Mouse (Mus musculus) neural tube, embryonic 12.5 days (tissue): ENCODE results near the gene Fbln1. TPM values are rescaled to one million over a fixed set of nuclear protein-coding genes. Genes with fewer than 3 reads are reported as not detected.

Source experiments
- ATAC-seq: fragments of 200-750 bp; cut with Nextera tagmentation; 2 replicates; pipeline ENCODE4 v1.8.0; 2017; ENCODE audit warnings: low read depth, mild to moderate bottlenecking, moderate TSS enrichment, moderate library complexity; ENCODE audit not compliant: low FRiP score
- H3K27ac ChIP-seq: fragments of 300-500 bp; sonication (generic); 2 replicates; pipeline ENCODE4 v1.5.1; 2016
- H3K27me3 ChIP-seq: fragments of 300-500 bp; sonication (generic); replicated peaks from 2 replicates; pipeline ENCODE4 v1.6.1; 2016; ENCODE audit warnings: mild to moderate bottlenecking
- H3K36me3 ChIP-seq: fragments of 300-500 bp; sonication (generic); 2 replicates; pipeline ENCODE4 v1.6.1; 2016; ENCODE audit warnings: mild to moderate bottlenecking
- H3K4me1 ChIP-seq: fragments of 300-500 bp; sonication (generic); 2 replicates; pipeline ENCODE4 v1.6.1; 2016
- H3K4me2 ChIP-seq: fragments of 300-500 bp; sonication (generic); replicated peaks from 2 replicates; pipeline ENCODE4 v1.6.1; 2016; ENCODE audit warnings: mild to moderate bottlenecking
- H3K4me3 ChIP-seq: fragments of 300-500 bp; sonication (generic); 2 replicates; pipeline ENCODE4 v1.5.1; 2016
- H3K9ac ChIP-seq: fragments of 300-500 bp; sonication (generic); 2 replicates; pipeline ENCODE4 v1.6.1; 2016; ENCODE audit warnings: mild to moderate bottlenecking
- H3K9me3 ChIP-seq: fragments of 300-500 bp; sonication (generic); 2 replicates; pipeline ENCODE4 v1.6.1; 2016; ENCODE audit warnings: mild to moderate bottlenecking
- WGBS: fragments of 180-500 bp; shearing (Covaris S2); methylation state at CpG from one replicate; pipeline ENCODE4 v1.1.7; 2016; 5-methylcytosine and 5-hydroxymethylcytosine counted together
- polyA plus RNA-seq: library from polyadenylated mRNA; unstranded; fragments of >200 nt; fragmentation: Nextera tagmentation; extraction: Ambion mirVana; gene quantifications from 2 replicates; pipeline ENCODE4 v1.2.1, GENCODE M21; 2016

The Fbln1 gene
- polyA plus RNA-seq: 102 and 108 TPM in 2 replicates

DNA sequence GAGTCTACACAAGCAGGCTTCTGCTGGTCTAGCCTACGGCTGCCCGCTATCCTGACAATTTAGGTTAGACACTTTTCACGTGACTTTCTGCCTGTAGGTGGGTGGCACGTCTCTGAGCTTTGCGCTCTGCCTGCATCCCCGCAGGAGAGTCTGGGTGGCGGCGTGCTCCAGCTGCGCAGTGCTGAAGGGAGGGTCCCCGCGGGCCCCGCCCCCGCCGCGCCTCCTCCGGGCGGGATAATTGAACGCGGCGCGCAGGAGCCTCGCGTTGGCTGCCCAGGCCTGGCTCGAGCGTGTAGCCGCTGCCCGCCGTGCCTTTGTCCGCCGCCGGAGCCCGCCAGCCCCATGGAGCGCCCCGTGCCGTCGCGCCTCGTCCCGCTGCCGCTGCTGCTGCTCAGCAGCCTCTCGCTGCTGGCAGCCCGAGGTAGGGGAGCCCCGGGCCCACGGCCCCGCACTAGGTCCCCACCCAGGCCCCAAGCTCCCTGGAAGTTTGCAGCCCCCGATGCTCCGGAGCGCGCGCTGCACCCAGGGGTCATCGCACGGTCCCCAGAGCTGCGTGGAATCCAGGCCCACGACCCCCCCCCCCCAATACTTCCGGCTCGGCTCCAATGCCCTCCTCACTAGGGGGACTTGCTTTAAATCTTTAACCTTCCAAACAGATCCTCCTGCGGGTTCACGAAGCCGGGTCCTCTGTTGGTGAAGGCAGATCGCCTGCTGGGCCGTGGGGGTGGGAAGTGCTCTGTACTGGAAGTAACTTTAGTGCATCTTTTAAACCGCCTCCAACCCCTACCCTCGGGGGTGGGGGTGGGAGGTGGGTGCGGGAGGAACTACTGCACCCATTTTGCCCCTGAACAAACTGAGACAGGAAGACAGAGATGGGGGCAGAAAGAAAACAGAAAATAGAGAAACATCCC lies at the start of gene Fbln1:
TSS of gene Fbln1 (plus strand) at position 158 of the 911 bp plus-strand sequence.
- Histone ChIP-seq H3K27ac (no peak within 1 kb of the TSS), H3K27me3 (peaks cover 5% of the 10 kb centered on the region; the same call in 1 of the 2 replicates), H3K36me3 (peaks cover 13% of the 10 kb centered on the region), H3K9ac (peak within 1 kb of the TSS; percentile 69), H3K4me3 (peak within 1 kb of the TSS; percentile 52), H3K4me2 (peak within 1 kb of the TSS; percentile 81), H3K4me1 (peaks cover 22% of the 10 kb centered on the region), H3K9me3 (peaks cover 6% of the 10 kb centered on the region)
- WGBS: under 1% methylated on average over 64 of the region's 64 CpGs
- peak; percentile 89 for ATAC-seq

DNA sequence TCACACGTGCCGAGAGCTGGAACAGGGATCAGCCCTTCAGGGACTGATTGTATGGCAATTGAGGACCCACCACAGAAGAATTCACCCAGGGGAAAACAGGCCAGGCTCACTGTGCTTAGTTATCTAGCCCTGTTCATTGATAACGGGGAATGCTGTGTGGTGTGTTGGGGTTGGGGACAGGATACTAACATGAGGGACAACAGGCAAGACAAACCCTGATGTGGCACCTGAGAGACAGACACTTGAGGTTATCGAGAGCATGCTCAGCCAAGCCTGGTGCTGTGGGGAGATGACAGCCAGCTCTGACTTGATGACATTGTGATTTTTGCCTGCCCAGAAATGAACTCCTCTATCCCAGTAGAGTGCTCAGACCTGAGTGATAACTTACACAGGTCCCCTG lies 49.6 kb upstream of the Fbln1 start:
- H3K27ac ChIP-seq: no peak overlapping the region
- ATAC-seq: no peak

DNA sequence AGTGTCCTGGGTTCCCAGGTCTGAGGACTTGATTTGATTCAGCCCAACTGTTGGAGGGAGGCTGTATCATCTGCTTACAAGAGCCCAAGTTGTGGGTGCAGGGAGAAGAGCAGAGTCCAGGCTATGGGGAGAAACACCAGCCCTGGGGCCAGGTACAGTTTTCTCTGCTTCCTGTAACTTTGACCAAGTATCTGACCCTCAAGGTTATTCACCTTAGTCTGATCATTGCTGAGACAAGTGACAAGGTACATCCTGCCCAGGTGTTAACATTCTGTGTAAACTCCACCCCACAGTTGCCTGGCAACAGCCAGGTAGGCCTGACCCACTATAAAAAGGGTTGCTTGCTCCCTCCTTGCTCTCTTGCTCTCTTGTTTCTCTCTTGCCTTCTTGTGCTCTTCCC lies 44.3 kb upstream of the Fbln1 start:
- Histone ChIP-seq H3K36me3 (no peaks in the 10 kb centered on the region), H3K27me3 (no peaks in the 10 kb centered on the region), H3K4me3 (no peak overlapping the region), H3K9me3 (no peaks in the 10 kb centered on the region), H3K27ac (no peak overlapping the region), H3K4me1 (peaks cover 8% of the 10 kb centered on the region; the same call in 1 of the 2 replicates), H3K9ac (no peak overlapping the region), H3K4me2 (no peak overlapping the region)
- ATAC-seq: no peak

More for the DNA sequence above, 49.6 kb upstream of the Fbln1 start:
- H3K36me3 ChIP-seq: no peaks in the 10 kb centered on the region
- H3K27me3 ChIP-seq: no peaks in the 10 kb centered on the region
- H3K9me3 ChIP-seq: no peaks in the 10 kb centered on the region
- H3K4me3 ChIP-seq: no peak overlapping the region
- no peak overlapping the region for H3K9ac ChIP-seq
- WGBS: 71% methylated on average over 4 of the region's 4 CpGs
- no peak overlapping the region for H3K4me2 ChIP-seq
- H3K4me1 ChIP-seq: no peaks in the 10 kb centered on the region

DNA sequence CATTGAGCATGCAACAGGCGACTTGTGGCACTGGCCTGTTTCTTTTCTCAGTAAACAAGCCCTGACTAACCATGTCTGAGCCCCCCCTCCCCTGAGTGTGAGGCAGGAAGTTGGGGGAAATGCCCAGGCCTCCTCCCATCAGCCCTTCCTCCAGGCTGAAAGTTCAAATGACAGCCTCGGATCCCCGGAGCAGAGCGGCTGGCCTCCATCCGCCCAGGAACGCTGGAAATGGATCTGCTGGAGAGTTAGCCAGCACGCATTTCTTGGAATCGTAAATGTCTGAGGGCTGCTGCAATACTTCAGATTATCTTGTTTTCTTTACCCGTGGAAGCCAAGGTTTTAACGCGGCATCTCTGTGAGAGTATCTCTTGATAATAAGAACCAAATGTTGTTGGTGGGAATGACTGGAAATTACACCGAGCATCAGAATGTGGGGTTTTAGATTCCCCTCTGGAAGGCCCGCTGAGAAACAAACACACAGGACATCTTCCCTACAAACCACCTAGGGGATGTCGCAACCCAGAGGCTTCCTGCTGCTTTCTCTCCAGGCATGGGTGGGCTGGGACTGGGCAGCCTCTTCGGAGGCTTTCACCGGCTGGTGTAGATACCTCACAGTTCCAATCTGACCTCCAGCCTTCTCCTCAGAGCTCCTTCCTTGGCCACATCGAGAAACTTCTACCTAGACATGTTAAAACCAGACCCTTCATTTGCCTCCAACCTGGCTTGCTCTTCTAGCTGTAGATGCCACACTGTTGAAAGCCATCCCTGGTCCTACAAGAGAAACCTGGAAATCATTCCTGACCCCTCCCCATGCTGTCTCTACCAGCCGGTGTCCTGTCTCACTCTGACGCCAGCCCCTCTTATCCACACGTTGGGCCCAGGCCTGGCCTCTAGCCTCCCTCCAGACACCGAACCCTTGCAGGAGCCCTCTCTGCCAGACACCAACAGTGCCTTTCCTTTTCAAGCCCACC lies 42.8 kb upstream of the Fbln1 start:
- H3K36me3 ChIP-seq: no peaks in the 10 kb centered on the region
- 58% methylated on average over 21 of the region's 21 CpGs for WGBS
- H3K9me3 ChIP-seq: no peaks in the 10 kb centered on the region
- H3K27me3 ChIP-seq: no peaks in the 10 kb centered on the region
- no peak for ATAC-seq
- H3K4me2 ChIP-seq: no peak overlapping the region
- no peak overlapping the region for H3K4me3 ChIP-seq
- H3K4me1 ChIP-seq: peaks cover 18% of the 10 kb centered on the region
- no peak overlapping the region for H3K27ac ChIP-seq
- H3K9ac ChIP-seq: no peak overlapping the region

DNA sequence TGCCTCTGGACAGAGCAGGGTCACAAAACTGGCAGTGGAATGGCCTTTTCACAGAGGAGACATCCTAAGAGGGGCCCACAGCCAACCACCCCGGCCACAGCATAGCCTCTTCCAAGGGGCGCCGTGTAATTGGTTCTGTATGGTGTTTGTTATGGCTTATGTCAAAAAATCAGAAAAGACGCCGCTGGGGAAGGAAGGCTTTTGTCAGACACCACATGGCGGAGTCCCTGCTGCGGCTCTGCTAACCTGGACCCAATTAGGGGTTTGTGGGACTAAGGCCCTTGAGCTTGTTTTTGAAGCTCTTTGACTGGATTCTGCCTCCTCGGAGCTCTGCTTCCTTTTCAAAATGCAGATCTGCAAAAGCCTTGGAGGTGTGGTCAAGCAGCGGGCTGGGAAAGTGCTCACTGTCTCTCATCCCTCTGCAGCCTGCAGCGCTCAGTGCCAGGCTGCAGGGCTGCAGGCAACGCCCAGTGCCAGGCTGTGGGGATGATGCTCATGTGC lies 39.3 kb upstream of the Fbln1 start:
- WGBS: 24% methylated on average over 11 of the region's 11 CpGs
- Histone ChIP-seq H3K27me3 (no peaks in the 10 kb centered on the region), H3K9ac (no peak overlapping the region), H3K4me3 (no peak overlapping the region), H3K4me2 (peak overlapping the region; percentile 4; the same call in 1 of the 2 replicates), H3K9me3 (no peaks in the 10 kb centered on the region), H3K27ac (no peak overlapping the region), H3K36me3 (no peaks in the 10 kb centered on the region), H3K4me1 (peaks cover 18% of the 10 kb centered on the region)
- ATAC-seq: no peak

DNA sequence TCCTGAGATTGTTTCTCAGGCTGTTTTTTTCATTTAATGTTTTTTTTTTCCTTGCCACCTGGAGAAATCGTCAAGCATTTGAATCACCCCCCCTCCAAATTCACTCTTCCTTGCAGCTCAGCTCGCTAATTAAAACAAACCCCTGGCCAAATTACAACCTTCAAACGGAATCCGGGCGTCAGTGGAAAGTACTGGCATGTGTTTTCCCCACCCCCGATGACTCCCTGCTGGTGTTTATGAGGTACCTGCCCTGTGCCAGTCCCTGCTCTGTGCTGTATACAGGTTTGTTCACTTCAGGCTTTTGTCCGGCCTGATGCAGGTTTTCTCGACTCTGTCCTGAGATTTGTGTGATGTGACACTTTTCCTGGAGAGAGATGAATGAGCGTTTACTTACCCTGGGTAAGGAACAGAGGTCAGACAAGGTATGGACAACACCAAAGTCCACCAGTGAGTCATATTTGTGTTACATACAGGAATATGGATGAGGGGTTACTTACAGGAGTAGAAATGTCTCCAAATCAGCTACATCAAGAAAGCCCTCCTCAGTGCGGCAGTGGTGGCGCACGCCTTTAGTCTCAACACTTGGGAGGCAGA lies 38.6 kb upstream of the Fbln1 start:
- no peak overlapping the region for H3K9ac ChIP-seq
- ATAC-seq: no peak
- H3K27me3 ChIP-seq: no peaks in the 10 kb centered on the region
- WGBS: 43% methylated on average over 12 of the region's 12 CpGs
- no peak overlapping the region for H3K4me3 ChIP-seq
- H3K4me2 ChIP-seq: no peak overlapping the region
- no peaks in the 10 kb centered on the region for H3K9me3 ChIP-seq
- H3K36me3 ChIP-seq: no peaks in the 10 kb centered on the region
- H3K27ac ChIP-seq: no peak overlapping the region
- H3K4me1 ChIP-seq: peaks cover 18% of the 10 kb centered on the region

DNA sequence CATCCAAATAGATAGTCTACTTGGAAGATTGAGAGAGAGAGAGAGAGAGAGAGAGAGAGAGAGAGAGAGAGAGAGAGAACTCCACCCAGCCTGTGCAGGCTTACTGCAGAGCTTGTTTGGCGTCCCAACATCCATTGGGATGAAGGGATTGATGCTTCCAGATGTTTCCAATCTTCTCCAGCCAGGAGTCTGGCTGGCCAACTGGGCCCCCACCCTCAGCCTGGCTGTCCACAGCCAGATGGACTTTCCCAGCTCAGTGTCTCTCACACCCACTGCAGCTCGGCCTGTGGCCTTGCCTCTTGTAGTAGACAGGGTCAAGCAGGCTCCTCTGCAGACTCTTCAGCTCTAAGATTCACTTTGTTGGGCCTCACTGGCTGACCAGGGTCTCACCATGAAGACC lies 33.7 kb upstream of the Fbln1 start:
- no peak for ATAC-seq
- WGBS: 81% methylated on average over 2 of the region's 2 CpGs
- Histone ChIP-seq H3K27me3 (no peaks in the 10 kb centered on the region), H3K36me3 (no peaks in the 10 kb centered on the region), H3K9me3 (no peaks in the 10 kb centered on the region), H3K4me3 (no peak overlapping the region), H3K4me1 (peaks cover 5% of the 10 kb centered on the region; the same call in 1 of the 2 replicates), H3K27ac (no peak overlapping the region), H3K9ac (no peak overlapping the region), H3K4me2 (no peak overlapping the region)

DNA sequence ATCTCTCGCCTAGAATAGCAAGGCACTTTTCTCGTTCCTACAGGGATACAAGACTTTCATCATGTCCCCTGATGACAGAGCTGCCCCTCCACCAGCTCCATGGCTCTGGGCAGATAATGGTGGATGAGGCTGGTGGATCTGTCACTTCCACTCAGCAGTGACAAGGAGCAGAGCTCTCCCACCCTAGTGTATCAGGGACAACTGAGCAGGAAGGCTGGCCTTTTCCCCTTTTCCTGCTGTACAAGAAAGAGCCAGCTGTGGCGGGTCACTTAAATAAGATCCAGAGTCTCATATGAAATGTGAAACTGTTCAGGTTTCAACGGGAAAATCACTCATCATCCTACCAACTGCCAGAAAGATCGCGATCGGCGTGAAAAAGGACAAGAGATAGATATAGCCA lies 32.3 kb upstream of the Fbln1 start:
- H3K27me3 ChIP-seq: no peaks in the 10 kb centered on the region
- no peaks in the 10 kb centered on the region for H3K4me1 ChIP-seq
- H3K4me2 ChIP-seq: no peak overlapping the region
- no peak overlapping the region for H3K27ac ChIP-seq
- no peak overlapping the region for H3K4me3 ChIP-seq
- ATAC-seq: no peak
- WGBS: 81% methylated on average over 8 of the region's 8 CpGs
- H3K36me3 ChIP-seq: no peaks in the 10 kb centered on the region
- no peaks in the 10 kb centered on the region for H3K9me3 ChIP-seq
- no peak overlapping the region for H3K9ac ChIP-seq

DNA sequence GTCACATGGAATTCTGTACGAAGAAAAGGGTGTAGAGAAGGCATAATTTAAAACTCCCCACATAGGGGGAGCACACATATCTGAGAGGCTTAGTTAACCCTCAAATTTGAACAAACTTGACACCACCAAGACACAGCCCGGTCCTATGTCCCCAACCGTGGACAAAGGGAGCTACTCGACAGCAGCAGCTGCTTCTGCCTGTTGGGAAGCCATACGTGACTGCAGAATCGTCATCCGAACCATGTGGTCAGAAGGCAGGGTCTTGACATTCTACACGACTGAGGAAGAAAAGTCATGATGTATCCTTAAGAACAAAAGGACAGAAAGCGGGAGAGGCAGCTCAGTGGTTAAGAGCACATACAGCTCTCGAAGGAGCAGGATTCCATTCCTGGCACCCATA lies 31.7 kb upstream of the Fbln1 start:
- no peaks in the 10 kb centered on the region for H3K36me3 ChIP-seq
- no peaks in the 10 kb centered on the region for H3K27me3 ChIP-seq
- H3K9ac ChIP-seq: no peak overlapping the region
- H3K4me1 ChIP-seq: no peaks in the 10 kb centered on the region
- no peaks in the 10 kb centered on the region for H3K9me3 ChIP-seq
- ATAC-seq: no peak
- H3K27ac ChIP-seq: no peak overlapping the region
- H3K4me2 ChIP-seq: no peak overlapping the region
- H3K4me3 ChIP-seq: no peak overlapping the region
- 85% methylated on average over 10 of the region's 10 CpGs for WGBS

DNA sequence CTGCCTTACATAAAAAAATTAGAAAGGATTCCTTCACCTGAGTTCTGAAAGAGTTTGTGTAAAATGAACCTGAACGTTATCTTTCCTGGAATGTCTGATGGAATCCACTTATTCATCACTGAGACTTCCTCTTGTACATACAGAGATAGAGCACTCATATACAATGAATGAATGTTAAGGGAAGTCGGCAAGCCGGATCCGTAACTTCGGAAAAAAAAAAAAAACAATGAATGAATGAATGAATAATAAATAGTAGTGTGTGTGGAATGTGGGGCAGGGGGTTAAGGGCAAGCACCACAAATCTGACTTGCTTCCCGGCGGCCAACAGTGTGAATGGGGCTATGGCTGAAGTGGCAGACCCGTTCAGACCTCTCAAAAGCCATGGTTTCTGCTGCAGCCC lies 28.2 kb upstream of the Fbln1 start:
- H3K9ac ChIP-seq: no peak overlapping the region
- H3K4me1 ChIP-seq: no peaks in the 10 kb centered on the region
- H3K4me3 ChIP-seq: no peak overlapping the region
- H3K27me3 ChIP-seq: no peaks in the 10 kb centered on the region
- no peak overlapping the region for H3K4me2 ChIP-seq
- WGBS: 69% methylated on average over 8 of the region's 8 CpGs
- no peak for ATAC-seq
- H3K27ac ChIP-seq: no peak overlapping the region
- no peaks in the 10 kb centered on the region for H3K36me3 ChIP-seq
- H3K9me3 ChIP-seq: no peaks in the 10 kb centered on the region

DNA sequence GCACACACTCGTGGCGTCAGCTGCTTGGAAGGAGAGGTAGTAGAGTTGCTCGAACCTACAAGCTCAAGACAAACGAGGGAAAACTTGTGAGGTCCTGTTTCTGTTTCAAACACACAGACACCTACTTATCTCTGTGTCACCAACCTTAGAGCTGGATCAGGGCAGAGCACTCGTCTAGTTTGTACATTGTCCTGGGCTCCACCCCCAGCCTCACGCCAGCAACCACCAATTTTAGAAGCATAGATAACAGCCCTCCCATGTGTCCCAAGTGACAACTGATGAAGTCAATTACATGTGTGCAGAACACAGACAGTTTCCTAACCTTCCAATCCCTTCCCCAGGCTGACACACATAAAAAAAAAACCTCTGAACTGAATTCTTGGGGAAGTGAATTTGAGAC lies 27.6 kb upstream of the Fbln1 start:
- no peaks in the 10 kb centered on the region for H3K36me3 ChIP-seq
- 70% methylated on average over 6 of the region's 6 CpGs for WGBS
- no peak overlapping the region for H3K9ac ChIP-seq
- no peak overlapping the region for H3K27ac ChIP-seq
- H3K4me2 ChIP-seq: no peak overlapping the region
- no peak overlapping the region for H3K4me3 ChIP-seq
- H3K4me1 ChIP-seq: no peaks in the 10 kb centered on the region
- H3K27me3 ChIP-seq: no peaks in the 10 kb centered on the region
- no peaks in the 10 kb centered on the region for H3K9me3 ChIP-seq
- no peak for ATAC-seq
